In the genomic region with DNA sequence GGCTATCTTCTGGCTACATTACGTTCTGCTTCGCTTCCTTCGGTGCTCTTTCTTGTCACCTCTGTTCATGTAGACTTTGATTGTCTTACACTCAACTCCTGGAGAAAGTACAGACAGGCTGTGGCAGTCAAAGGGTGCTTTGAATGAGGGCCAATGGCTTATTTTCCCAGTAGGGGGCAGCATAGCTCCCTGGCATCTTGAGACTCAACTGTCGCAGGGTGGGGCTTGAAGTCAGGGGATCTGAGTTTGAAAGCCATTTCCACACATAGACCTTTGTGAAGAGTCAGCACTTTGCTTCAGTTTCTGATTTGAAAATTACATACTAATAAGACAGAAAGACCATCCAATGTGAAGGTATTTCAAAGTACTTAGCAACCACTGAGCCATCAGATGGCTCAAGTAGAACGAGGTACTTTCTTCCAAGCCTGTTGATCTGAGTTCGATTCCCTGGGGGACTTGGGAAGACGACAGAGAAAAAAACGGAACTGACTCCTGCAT, we compare ENCODE assay signal across 11 mouse cellular contexts.
DNase-seq lines count a peak whose midpoint lies in the region; ATAC-seq and TF ChIP-seq lines count a peak whose summit lies in the region.
"Had no signal": no experiment of that assay in that cellular context is flagged by ENCODE, and none has a peak within 500 bp of the region (broad histone marks: within the 10 kb centered on the region; RNA-seq: fewer than 3 reads in every experiment).

No protein-coding gene starts in this region.

- WGBS in lung, adult 2 months, result 77% methylated on average over 8 of the region's 8 CpGs
- 81% methylated on average over 8 of the region's 8 CpGs for WGBS in stomach, postnatal 0 days

- H3K27me3 ChIP-seq in stomach, postnatal 0 days (ENCODE audit: control insufficient read depth, insufficient read depth, low read length), result no peaks in the 10 kb centered on the region

- no peak overlapping the region for H3K4me2 ChIP-seq in stomach, postnatal 0 days (replicated peaks; ENCODE audit: low read depth)

- H3K36me3 ChIP-seq in stomach, postnatal 0 days (ENCODE audit: control insufficient read depth, insufficient read depth, low read length), result no peaks in the 10 kb centered on the region

- no peak for ATAC-seq in stomach, postnatal 0 days (ENCODE audit: low FRiP score, low TSS enrichment)

- H3K4me1 ChIP-seq in lung, adult 2 months (ENCODE audit: control insufficient read depth, insufficient read depth, low read length), result peaks cover 6% of the 10 kb centered on the region; the same call in 1 of the 2 replicates
- H3K4me1 ChIP-seq in stomach, postnatal 0 days (replicated peaks; ENCODE audit: control insufficient read depth, insufficient read depth), result 0 out of 2 replicates have a peak, but pooled peaks cover 2% of the 10 kb centered on the region

- no peak for TF ChIP-seq POLR2A in lung, adult 2 months (IDR thresholded peaks at IDR 0.05; ENCODE audit: borderline replicate concordance, extremely low read depth, low read depth, low read length)

- peak; percentile 28 for DNase-seq in embryo, embryonic 10 days (ENCODE audit: low spot score)
- no peak for DNase-seq in embryo, embryonic 9.5 days (ENCODE audit: extremely low spot score)
- no peak for DNase-seq in lung, adult 2 months
- no peak for DNase-seq in lung, adult 18-20 months
- DNase-seq in T-cell, adult 2 months (ENCODE audit: low spot score), result peak; percentile 34
- DNase-seq in stomach, postnatal 0 days (ENCODE audit: low spot score), result no peak
- no peak for DNase-seq in right cerebral cortex, postnatal 36 days (ENCODE audit: low spot score in 2 of 2)
- DNase-seq in layer of hippocampus, postnatal 14 days (ENCODE audit: low spot score in 2 of 2), result no peak
- DNase-seq: kidney, adult 8-10 months had no signal

- TF ChIP-seq EP300 in stomach, postnatal 0 days (optimal IDR thresholded peaks at IDR 0.05), result no peak

- 0 out of 2 replicates have a peak, but pooled peaks have one; percentile 26 for TF ChIP-seq CTCF in lung, adult 2 months (IDR thresholded peaks at IDR 0.05; ENCODE audit: insufficient read depth, low read length)
- peak; percentile 58 for TF ChIP-seq CTCF in stomach, postnatal 0 days (IDR thresholded peaks at IDR 0.05; ENCODE audit: low read depth)

- no peak overlapping the region for H3K27ac ChIP-seq in stomach, postnatal 0 days (replicated peaks)

- no peak overlapping the region for H3K4me3 ChIP-seq in lung, adult 2 months (replicated peaks; ENCODE audit: extremely low read depth, low read depth, low read length)
- H3K4me3 ChIP-seq in stomach, postnatal 0 days (ENCODE audit: low read depth, low read length), result no peak overlapping the region
- H3K4me3 ChIP-seq: erythroblast, embryonic 14.5 days; myocyte had no signal

- no peaks in the 10 kb centered on the region for H3K9me3 ChIP-seq in stomach, postnatal 0 days (ENCODE audit: control insufficient read depth, low read length)

- H3K9ac ChIP-seq in stomach, postnatal 0 days (ENCODE audit: low read length), result no peak overlapping the region

Comparison
In these comparisons a context has a peak if more than half of its experiments do, and no peak if none do; other contexts are left out.
1. DNase-seq: peak in embryo, embryonic 10 days (single experiment) and T-cell, adult 2 months (single experiment); none in embryo, embryonic 9.5 days (single experiment), lung, adult 2 months (single experiment), lung, adult 18-20 months (0 of 2), stomach, postnatal 0 days (single experiment), right cerebral cortex, postnatal 36 days (0 of 2) and layer of hippocampus, postnatal 14 days (0 of 2).